Mouse (Mus musculus): Measurements from ENCODE around the gene Shroom3. TPM values are rescaled to one million over a fixed set of nuclear protein-coding genes. Genes with fewer than 3 reads are reported as not detected.

Gene Shroom3
- total RNA-seq (2021): 1 to 10 TPM; 8.1 to 9.5 TPM
- long read RNA-seq, experiment 1, partial matches to known transcripts: 3 of 3 reads
- long read RNA-seq, experiment 1, other reads (novel, unspliced or antisense): 0 of 3 reads
- long read RNA-seq, experiment 2, partial matches to known transcripts: 1 of 1 reads
- long read RNA-seq, experiment 2, other reads (novel, unspliced or antisense): 0 of 1 reads

- peak; percentile 20 to 31 for DNase-seq
These were observed at the start of gene Shroom3 for GRCm38 (mm10) chr5:92683351-92683807. TSS of gene Shroom3 (plus strand) at chr5:92683435.

- peak; percentile 14 to 21 for DNase-seq
These were observed 49.7 kb upstream of the Shroom3 start for GRCm38 (mm10) chr5:92633526-92633925.

- no peak for DNase-seq
These were observed 48.3 kb upstream of the Shroom3 start for GRCm38 (mm10) chr5:92634916-92635315.

- no peak for DNase-seq
These were observed 47.3 kb upstream of the Shroom3 start for GRCm38 (mm10) chr5:92635891-92636290.

GRCm38 (mm10) chr5:92640861-92641260 is 42.4 kb upstream of the Shroom3 start:
- no peak for DNase-seq

GRCm38 (mm10) chr5:92656256-92656655 is 27.0 kb upstream of the Shroom3 start:
- peak; percentile 74 to 75 for DNase-seq

- DNase-seq: no peak
These were observed 18.9 kb upstream of the Shroom3 start for GRCm38 (mm10) chr5:92664321-92664720.

- no peak for DNase-seq
These were observed 16.4 kb upstream of the Shroom3 start for GRCm38 (mm10) chr5:92666860-92667259.

- peak; percentile 72 to 86 for DNase-seq
These were observed 8.2 kb upstream of the Shroom3 start, which contains the start of gene Ccdc158 for GRCm38 (mm10) chr5:92674859-92675573. TSS of gene Ccdc158 (minus strand) at chr5:92675271.

- no peak for DNase-seq
These were observed 7.7 kb upstream of the Shroom3 start for GRCm38 (mm10) chr5:92675574-92675920.

GRCm38 (mm10) chr5:92679441-92679840 is 3.8 kb upstream of the Shroom3 start:
- DNase-seq: peak; percentile 3 to 28

GRCm38 (mm10) chr5:92681861-92682260 is 1.4 kb upstream of the Shroom3 start:
- no peak for DNase-seq

- DNase-seq: peak in 1 of 2 experiments; percentile 15
These were observed 450 bp upstream of the Shroom3 start for GRCm38 (mm10) chr5:92682621-92683348.

GRCm38 (mm10) chr5:92683871-92684475 is 738 bp downstream of the Shroom3 start:
- no peak for DNase-seq

- no peak for DNase-seq
These were observed 1.7 kb downstream of the Shroom3 start for GRCm38 (mm10) chr5:92684715-92685460.

GRCm38 (mm10) chr5:92688124-92688523 is 4.9 kb downstream of the Shroom3 start:
- no peak for DNase-seq

- DNase-seq: no peak
These were observed 5.3 kb downstream of the Shroom3 start for GRCm38 (mm10) chr5:92688569-92688968.

GRCm38 (mm10) chr5:92692206-92693007 is 9.2 kb downstream of the Shroom3 start:
- peak in 1 of 2 experiments; percentile 12 for DNase-seq

- no peak for DNase-seq
These were observed 10.5 kb downstream of the Shroom3 start for GRCm38 (mm10) chr5:92693744-92694143.

- DNase-seq: no peak
These were observed 11.2 kb downstream of the Shroom3 start for GRCm38 (mm10) chr5:92694316-92694995.
